Mouse (Mus musculus) skeletal muscle tissue, adult 2 months (tissue): ENCODE results near the gene Emx1.
"Not testable (repeated sequence)": the region's sequence is repeated elsewhere in the genome, so short reads cannot be mapped to it uniquely, and the experiment has no call there.

ENCODE experiments used
- DNase-seq: peaks from one replicate; pipeline ENCODE4 v3.0.0-alpha.2; 2012; ENCODE audit warnings: low read depth, low spot score

Emx1 gene

DNA sequence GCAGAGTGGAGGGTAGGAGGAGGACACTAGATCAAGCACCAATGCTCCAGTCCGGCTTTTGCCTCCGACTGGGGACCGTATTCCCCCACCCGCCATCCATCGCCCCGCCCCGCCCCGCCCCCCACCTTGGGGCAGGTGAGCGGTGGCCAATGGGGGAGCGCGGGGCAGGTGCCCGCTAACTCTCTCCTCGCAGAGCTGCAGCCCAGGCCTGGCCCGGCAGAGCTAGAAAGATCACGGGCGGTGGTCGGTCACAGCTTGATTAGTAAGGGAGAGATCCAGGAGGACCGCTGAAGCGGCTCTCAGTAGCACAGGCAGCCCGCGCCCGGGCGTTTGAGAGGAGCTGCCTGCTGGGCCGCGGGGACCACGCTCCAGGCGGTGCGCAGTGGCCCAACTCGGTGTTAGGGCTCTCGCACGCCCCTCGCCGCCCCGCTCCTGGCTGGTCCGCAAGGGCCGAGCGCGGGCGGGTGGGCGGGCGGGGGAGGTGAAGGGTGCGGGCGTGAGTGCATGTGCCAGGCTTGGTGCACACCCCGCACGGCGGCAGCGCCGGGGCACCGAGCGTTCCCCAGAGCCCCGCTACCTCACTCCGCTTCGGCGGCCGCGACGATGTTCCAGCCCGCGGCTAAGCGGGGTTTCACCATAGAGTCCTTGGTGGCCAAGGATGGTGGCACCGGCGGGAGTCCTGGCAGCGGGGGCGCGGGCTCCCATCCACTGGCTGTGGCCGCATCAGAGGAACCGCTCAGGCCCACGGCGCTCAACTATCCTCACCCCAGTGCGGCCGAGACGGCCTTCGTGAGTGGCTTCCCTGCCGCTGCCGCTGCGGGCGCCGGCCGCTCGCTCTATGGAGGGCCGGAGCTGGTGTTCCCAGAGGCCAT, at the start of gene Emx1:
Gene Emx1, plus strand, starts transcription at position 99 of the 872 bp plus-strand sequence.
- DNase-seq, result no peak

DNA sequence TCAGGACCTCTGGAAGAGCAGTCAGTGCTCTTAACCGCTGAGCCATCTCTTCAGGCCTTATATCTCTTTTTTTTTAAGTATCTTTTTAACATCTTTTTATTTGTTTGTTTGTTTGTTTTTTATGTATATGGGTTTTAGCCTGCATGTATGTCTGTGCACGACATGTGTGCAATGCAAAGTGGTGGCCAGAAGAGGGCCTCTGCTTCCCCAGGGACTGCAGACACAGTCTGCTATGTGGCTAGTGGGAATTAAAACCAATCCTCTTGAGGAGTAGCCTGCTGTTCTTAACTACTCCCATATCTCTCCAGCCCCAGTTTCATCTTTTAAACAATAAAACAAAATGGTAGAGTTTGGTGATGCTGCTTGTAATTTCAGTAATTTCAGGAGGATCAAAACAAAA, 47.7 kb upstream of the Emx1 start:
- no peak for DNase-seq

DNA sequence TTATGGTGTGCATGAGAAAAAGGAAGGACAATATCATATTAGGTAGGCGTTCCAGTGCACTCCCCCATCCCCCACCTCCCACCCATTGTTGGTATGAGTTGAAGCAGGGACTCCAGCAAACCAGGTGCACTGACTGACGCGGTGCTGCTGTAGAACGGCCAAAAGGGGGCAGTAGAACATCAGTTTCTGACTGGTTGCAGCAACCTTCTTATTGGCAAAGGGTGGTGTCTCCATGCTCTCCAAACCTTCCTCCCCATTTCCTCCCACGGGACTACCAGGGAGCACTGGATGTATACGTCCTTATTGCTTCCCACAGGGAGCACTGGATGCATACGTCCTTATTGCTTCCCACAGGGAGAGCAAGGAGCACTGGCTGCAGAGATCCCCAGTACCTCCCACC, 46.2 kb upstream of the Emx1 start:
- not testable (repeated sequence) for DNase-seq

DNA sequence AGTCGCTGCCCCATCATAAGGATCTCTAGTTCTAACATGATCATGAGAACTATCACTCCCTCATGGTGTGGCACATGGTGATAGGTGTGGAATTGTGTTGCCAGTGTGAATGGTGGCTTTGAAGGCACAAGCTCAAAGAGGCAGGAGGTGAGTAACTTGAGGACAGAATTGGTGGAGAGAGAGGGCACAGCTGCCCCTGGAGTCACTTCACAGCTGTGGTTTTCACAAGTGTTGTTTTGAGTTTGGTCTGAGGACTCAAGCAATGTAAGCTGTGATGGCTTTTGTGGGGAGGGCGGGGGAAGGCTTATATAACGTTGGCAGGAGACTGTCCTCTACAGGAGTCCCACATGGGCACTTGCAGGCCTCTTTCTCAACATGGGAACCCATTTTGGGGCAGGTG, 42.8 kb upstream of the Emx1 start:
- DNase-seq, result no peak

DNA sequence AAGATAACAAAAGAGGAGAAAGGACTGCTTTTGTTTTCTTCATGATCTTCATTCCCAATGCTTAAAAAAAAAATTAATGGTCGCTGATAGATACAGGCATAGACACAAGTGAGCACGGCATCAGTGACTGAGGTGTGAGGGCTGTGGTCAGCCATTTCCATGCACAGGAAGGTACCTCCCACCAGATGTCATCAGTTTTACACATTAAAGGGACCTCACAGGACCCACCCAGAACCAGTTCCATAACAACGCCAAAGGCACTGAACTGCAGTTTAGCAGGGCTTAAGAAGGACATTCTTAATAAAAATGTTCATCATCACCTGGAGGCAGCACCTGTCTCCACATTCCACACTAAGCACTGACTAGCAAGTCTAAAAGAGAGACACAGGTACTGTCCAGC, 39.6 kb upstream of the Emx1 start:
- no peak for DNase-seq

DNA sequence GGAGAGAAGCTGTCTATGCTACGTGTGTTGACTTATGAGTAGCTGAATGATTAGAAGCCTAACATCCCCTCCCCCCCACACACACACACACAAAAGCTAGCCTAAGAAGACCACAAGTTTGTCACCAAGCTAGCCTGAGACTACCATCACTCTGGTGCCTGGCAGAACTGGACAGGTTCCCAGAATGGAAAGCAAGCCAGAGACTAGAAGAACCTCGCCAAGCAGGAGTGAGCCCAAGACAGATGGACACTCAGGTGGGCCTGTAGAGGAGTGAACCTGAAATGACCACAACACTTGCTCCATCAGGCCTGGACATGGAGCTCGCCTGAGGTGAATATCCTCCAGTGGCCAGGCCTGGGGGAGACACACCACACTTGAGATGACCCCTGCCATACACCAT, 36.9 kb upstream of the Emx1 start:
- no peak for DNase-seq

DNA sequence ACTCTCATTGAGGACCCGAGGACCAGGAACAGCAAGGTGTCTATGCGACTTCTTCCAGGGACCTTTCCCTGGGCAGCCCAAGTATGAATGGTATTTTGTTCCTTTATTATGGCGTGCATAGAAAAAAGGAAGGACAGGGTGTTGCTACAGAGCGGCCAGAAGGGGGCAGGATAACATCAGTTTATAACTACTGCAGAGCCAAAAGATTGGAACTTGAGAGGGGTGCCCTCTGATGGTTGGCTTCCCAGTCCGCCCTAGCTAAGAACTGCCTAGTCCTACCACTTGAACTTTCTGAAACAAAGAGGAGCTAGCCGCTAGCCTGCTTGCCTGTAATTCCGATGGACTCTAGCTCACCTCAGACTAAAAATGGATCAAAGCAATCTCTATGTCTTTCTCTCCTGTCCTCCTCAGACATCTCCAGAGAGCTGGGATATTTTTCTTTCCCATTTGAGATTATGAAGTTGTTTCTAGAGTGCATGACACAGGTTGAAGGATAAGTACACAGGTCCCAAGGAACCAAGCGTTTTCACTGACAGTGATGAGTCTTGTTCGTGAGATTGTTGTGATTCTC, 33.2 kb upstream of the Emx1 start:
- DNase-seq, result peak; percentile 53

DNA sequence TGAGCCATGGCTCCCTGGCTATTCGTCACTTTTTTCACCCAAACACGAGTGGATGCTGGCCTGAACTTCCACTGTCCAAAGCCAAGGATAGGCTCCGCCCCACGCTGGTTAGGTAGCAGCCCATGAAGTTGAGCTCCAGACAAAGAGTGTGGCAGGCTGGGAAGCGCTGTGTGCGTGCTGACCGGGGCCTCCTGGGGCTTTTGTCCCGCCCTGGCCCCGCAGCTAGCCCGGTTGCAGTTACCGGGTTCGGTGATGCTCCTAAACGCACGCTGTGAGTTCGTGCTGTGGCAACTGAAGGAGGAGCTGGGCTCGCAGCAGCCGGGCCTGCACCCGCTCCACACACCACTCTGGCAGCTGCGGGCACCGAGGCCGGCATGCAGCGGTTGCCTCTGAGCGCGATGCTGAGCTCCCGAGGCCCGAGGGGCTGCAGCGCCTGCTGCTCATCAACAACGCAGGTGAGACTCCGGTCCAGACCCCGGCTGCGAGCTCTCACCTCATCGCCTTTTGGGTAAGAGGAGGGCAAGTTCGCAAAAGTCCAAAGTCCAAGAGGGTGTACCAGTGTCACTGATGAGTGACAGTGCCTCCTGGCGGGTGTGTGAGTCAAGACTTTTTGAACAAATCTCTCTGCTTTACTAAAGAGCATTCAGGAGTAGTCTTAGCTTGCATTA, 32.2 kb upstream of the Emx1 start:
- DNase-seq, result no peak

DNA sequence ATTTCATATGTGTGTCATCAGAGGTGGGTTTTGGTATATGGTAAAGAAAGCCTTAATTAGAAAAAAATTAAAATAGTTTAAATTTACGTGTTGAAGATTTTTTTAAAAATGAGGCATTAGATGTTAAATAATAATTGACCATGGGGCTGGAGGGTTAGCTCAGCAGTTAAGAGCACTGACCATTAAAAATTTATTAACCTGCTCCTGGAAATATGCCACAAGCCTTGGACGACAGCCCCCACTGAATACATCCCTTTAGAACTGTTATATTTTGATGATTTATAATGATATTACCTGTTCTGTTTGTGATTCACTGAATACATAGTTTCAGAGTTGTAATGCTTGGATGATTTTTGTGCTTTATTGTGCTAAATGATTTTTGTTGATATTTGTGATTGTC, 30.7 kb upstream of the Emx1 start:
- DNase-seq, result not testable (repeated sequence)

DNA sequence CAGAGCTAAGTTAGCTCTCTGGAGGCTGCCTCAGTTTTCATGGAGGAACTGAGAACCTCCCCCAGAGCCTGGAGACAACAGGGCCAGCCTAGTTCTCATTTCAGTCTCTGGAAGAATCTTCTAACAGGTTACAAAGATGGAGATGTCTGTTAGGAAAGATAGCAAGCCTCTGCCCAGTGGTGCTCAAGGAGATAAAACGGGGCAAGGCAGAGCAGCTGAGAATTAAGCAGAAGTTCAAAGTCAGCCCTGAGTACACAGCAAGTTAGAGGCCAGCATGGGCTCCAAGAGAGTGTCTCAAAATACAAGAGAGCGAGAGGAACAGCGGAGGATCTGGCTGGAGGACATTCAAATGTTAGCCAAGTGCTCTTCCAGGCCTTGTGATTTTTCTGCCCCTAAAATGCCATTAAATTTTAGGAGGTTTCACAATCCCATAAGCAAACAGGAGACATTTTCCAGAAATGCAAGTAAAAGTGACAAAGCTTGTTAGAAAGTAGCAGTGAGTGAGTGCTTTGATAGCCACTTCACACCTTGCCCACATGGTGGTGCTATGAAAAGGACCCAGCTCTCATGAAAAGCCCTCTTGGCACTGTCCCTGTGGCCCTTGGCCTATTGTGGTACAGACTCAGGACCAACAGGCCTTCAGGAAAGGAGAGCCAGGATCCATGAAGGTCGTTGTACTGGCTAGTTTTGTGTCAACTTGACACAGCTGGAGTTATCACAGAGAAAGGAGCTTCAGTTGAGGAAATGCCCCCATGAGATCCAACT, 29.0 kb upstream of the Emx1 start:
- not testable (repeated sequence) for DNase-seq

DNA sequence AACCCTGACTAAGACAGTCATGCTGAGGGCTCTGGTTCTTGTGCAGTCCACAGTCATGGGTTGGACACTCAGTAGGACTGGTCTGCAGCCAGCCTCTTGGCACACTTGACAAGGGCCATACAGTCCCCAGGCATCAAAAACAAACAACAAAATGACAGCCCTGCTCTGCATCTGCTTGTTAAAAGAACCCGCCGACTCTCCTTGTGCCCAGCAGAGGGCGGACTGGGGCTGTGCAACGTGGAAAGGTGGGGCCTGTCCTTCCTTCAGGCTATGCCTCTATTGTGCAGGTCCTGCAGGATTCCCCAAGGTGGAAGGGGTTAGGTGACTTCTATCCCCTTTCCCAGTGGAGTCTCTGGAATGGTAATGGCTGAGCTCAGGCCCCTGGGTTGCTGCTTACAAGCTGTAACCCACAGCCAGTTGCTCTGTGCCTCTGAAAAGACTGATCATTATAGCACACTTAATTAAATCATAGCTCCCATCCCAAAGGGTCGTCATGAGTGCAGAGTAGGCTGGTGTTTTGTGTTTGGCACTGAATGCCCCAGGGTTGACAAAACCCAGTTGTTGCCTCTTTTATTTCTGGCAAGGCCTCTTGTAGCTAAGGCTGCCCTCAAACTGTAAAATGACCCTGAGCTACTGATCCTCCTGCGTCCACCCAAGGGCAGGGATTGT, 28.0 kb upstream of the Emx1 start:
- DNase-seq, result peak; percentile 18

DNA sequence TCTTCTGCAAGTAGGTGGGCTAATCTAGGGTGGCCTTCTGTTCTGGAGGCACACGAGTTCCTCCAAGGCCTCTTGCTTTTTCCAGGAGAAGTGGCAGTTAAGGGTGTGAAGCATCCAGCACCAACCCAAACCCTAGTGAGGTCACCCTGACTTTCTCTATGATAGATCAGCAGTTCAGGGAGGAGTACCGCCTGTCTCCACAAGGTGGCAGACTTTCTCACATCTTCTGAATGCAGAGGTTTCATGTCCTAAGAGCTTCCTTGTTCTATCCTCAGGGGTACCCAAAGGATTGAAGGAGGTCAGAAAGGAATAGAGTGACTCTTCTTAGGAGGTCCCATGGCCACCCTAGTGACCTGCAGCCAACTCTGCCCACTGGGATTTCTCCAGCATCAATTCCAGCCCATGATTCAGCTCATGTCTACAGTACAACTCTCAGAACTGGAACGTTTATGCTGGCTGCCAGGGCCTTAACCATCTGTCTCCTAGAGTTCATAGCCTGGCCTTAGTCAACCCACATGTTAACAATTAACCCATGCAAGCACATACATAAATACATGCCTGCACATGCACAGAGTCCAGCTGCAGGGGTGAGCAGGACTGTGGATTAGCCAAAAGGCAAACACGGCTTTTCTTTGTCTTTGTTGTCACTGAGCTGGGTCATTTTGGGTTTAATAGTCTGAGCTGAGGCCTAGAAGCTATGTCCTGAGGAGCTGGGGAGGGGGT, 26.9 kb upstream of the Emx1 start:
- peak; percentile 28 for DNase-seq

DNA sequence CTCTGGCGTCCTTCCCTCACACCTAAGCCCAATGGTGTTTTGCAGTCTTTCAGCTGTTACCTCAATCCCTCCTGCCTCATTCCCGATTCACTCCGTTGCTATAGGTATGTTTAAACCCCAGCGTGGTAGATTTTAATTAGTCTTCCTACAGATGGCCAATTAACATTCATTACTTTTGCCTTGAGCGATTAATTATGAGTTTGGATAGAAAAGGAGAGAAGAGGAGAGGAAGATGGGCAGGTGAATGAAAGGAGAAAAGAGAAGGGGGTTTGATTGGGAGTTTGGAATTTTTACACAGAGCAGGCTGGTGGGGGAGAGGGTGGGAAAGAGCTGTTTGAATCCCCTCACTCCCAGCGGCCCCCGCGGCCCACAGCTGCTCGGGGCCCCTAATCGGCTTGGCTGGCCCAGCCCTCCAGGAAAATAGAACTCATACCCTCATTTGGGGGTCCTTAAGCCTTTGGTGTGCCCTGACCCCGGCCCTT, 21.8 kb upstream of the Emx1 start:
- DNase-seq, result no peak

DNA sequence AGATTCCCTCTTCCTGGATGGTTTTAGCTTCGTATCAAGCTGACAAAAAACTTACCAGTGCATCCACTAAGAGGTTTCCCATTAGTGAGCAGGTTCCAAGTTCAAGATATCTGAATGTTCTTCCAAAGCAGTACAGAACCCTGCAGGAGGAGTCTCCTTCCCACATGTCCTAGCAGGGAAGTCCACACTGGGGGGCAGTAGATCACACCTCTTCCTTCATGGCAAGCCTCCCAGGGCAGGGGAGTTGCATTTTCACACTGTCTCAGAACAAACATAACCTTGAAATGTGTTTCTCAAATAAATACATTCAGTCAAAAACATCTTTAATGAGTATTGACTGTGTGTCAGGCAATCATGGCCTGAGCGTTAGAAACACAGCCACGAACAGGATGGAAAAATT, 7.7 kb upstream of the Emx1 start:
- no peak for DNase-seq

DNA sequence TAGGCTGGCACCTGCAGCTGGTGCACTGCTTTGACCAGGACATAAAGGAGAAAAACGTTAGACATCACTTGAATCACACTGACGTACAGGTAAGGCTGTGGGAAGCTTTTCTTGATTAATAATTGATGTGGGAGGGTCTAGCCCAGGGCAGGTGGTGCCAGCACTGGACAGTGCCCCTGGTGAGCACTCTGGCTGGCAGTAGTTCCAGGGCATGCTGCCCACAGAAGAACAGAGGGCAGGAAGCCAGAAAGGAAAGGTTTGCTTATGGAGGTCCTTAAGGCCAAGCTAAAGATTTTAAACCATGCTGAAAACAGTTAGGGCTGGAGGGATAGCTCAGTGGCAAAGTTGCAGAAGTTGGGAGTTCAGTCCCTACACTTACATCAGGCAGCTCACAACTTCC, 7.2 kb upstream of the Emx1 start:
- no peak for DNase-seq

DNA sequence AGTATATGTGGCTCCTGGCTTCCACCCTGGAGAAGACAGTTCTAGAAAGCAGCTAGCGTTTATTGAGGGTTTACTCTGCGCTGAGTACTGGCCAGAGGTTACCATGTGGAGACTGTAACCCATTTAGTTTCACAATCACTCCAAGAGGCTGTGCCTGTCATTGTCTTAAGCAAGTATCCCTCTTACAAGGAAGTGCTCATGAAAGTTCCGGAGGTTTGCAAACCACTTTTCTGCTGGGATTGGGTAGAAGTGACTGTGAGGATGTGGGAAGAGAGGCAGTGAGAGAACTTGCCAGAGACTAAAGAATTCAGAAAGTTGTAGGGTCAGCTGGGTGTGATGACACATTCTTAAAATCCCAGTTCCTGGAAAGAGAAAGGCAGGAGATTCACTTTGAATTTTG, 3.3 kb upstream of the Emx1 start:
- no peak for DNase-seq

DNA sequence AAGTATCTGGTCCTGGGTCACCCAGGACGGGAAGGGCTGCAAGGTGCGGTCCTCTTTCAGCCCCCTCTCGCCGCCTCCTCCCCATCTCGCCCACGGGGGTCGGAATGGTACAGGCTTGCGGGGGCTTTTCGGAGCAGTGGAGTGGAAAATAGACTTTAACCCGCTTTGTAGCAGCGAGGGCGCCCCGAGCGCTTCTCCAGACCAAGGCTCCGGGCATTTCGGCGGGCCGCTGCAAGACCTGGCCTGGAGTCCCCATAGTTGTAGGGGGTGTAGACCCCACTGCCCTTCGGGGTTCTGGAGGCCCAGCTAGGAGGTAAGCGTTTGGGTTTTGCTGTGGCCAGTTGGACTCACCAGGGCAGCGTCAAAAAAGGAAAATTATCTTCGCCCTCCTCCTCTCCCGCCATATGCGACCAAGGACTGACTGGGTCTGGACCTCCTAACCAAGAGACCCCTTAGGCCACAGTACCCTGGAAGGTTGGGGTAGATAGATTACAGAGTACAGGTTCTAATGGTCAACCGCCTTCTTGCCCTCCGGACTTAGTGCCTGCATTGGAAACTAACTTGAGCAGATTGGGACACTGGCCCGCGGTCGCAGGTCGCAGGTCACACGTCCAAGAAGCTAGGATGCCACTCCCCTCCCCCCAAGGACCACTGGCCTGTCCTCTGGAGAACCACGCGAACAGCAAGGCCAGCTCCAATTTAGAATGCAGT, 1.1 kb upstream of the Emx1 start:
- DNase-seq, result no peak

DNA sequence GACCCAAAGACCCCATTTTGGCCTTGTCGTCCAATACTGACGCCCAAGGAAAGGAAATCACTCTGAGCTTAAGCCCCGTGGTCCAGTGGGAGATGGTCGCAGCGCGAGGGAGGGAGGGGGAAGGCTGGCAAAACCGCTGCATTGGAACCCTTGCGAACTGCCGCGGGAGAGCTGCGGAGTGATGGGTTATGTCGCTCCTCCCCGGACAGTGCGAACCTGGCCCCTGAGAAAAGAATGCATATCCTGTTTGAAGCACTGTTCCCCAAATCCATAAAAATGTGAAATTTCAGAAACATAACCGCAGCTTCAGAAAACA, 536 bp upstream of the Emx1 start:
- DNase-seq, result no peak

DNA sequence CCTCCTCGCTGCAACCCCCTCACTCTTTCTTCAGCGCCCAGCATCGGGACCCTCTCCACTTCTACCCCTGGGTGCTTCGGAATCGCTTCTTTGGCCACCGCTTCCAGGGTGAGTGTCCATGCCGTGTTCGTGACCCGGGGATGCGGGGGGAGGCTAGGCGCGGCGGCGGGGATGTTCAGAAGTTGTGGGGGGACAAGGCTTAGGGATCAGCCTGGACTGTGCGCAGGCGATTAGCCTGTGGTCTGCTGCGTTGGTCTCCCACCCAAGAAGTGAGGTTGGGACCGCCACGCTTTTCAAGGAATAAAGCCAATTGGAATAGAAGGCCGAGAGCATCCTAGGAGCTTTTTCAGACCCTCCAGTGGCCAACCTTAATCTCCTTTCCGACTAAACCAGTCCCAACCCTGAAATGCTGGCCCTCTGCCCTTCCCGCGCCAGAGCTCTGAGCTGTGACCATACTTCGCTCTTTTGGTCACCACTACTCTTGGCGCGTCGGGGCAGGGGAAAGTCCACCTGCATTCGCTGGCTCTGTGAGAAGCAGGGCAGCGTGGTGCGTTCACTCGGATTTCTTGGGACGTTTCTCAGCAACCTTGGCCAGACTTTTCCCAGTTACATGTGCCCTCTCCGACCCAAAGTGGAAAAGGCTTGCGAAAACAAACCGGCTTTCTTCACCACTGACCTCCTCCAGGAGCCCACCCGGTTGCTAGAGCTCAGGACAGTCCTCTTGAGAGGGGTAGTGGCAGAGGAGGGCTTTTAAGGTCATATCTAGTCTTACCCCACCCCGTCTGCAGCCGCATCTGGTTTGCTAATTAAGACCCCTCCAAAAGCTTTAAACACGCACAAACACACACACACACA, 1.2 kb downstream of the Emx1 start:
- DNase-seq, result no peak
